Comparison of ENCODE assay signal across 14 mouse cellular contexts in genomic region chr1:62716836-62717478, GRCm38 (mm10). TPM values are rescaled to one million over a fixed set of nuclear protein-coding genes. Genes with fewer than 3 reads are reported as not detected.
A peak's percentile ranks its signal among the peaks of the same experiment; 100 is the strongest.
DNase-seq lines count a peak whose midpoint lies in the region; ATAC-seq and TF ChIP-seq lines count a peak whose summit lies in the region.
"Had no signal": no experiment of that assay in that cellular context is flagged by ENCODE, and none has a peak within 500 bp of the region (broad histone marks: within the 10 kb centered on the region; RNA-seq: fewer than 3 reads in every experiment).

No protein-coding gene starts in this region.

- H3K9me3 ChIP-seq in embryonic facial prominence, embryonic 10.5 days, result no peaks in the 10 kb centered on the region
- H3K9me3 ChIP-seq in hindbrain, embryonic 10.5 days, result no peaks in the 10 kb centered on the region
- H3K9me3 ChIP-seq: G1E had no signal

- peaks cover 9% of the 10 kb centered on the region; the same call in 1 of the 2 replicates for H3K27me3 ChIP-seq in embryonic facial prominence, embryonic 10.5 days (replicated peaks; ENCODE audit: low read depth, poor library complexity, severe bottlenecking)
- 0 out of 2 replicates have a peak, but pooled peaks cover 13% of the 10 kb centered on the region for H3K27me3 ChIP-seq in hindbrain, embryonic 10.5 days (ENCODE audit: insufficient read depth, poor library complexity, severe bottlenecking)
- H3K27me3 ChIP-seq in myocyte (ENCODE audit: control insufficient read depth, insufficient read depth, insufficient read length), result no peaks in the 10 kb centered on the region
- H3K27me3 ChIP-seq in thymus, adult 2 months (ENCODE audit: control insufficient read depth, insufficient read depth, low read length), result no peaks in the 10 kb centered on the region

- no peak for TF ChIP-seq CTCF in layer of hippocampus, adult 2 months (conservative IDR thresholded peaks at IDR 0.05)
- no peak for TF ChIP-seq CTCF in thymus, adult 2 months (IDR thresholded peaks at IDR 0.05; ENCODE audit: borderline replicate concordance, control insufficient read depth, extremely low read depth, insufficient read depth, low read length, poor library complexity)

- TF ChIP-seq POLR2A in myocyte (IDR thresholded peaks at IDR 0.05; ENCODE audit: insufficient read length, low read depth), result no peak
- no peak for TF ChIP-seq POLR2A in thymus, adult 2 months (IDR thresholded peaks at IDR 0.05; ENCODE audit: control insufficient read depth, extremely low read depth, insufficient read depth, low read length, poor library complexity)

- peak overlapping the region; percentile 89 for H3K27ac ChIP-seq in layer of hippocampus, adult 2 months
- H3K27ac ChIP-seq in embryonic facial prominence, embryonic 10.5 days (replicated peaks), result peak overlapping the region; percentile 67
- H3K27ac ChIP-seq in hindbrain, embryonic 10.5 days, result peak overlapping the region; percentile 56
- no peak overlapping the region for H3K27ac ChIP-seq in thymus, adult 2 months (ENCODE audit: control insufficient read depth, insufficient read depth, low read length)

- no peak for DNase-seq in layer of hippocampus, adult 2 months (ENCODE audit: low spot score in 2 of 2)
- DNase-seq in layer of hippocampus, postnatal 10 days (ENCODE audit: low spot score in 2 of 2), result no peak
- no peak for DNase-seq in embryonic facial prominence, embryonic 10.5 days (ENCODE audit: low spot score)
- peak; percentile 6 for DNase-seq in hindbrain, embryonic 10.5 days (ENCODE audit: low spot score)
- no peak for DNase-seq in thymus, adult 2 months
- DNase-seq: adrenal gland, postnatal 10 days; cerebellum, postnatal 36 days; gastrocnemius, postnatal 36 days; kidney, adult 9 months; liver, postnatal 0 days; right cerebral cortex, postnatal 14 days had no signal

- no peak overlapping the region for H3ac ChIP-seq in myocyte (ENCODE audit: control insufficient read depth, insufficient read length)

- peaks cover 66% of the 10 kb centered on the region for H3K4me1 ChIP-seq in embryonic facial prominence, embryonic 10.5 days
- H3K4me1 ChIP-seq in hindbrain, embryonic 10.5 days (replicated peaks), result peaks cover 54% of the 10 kb centered on the region
- no peaks in the 10 kb centered on the region for H3K4me1 ChIP-seq in thymus, adult 2 months (replicated peaks; ENCODE audit: control insufficient read depth, insufficient read depth, low read length)

- no peak for ATAC-seq in megakaryocyte, adult 5-6 weeks (ENCODE audit: poor library complexity, severe bottlenecking)
- ATAC-seq: liver, postnatal 0 days had no signal

- peak overlapping the region; percentile 41 for H3K4me3 ChIP-seq in layer of hippocampus, adult 2 months
- no peak overlapping the region for H3K4me3 ChIP-seq in embryonic facial prominence, embryonic 10.5 days
- no peak overlapping the region for H3K4me3 ChIP-seq in hindbrain, embryonic 10.5 days
- H3K4me3 ChIP-seq in myocyte, result no peak overlapping the region
- no peak overlapping the region for H3K4me3 ChIP-seq in thymus, adult 2 months (ENCODE audit: control insufficient read depth, insufficient read depth, low read length)

- H3K4me2 ChIP-seq in myocyte (ENCODE audit: low read depth), result peak overlapping the region; percentile 60

- H3K36me3 ChIP-seq in embryonic facial prominence, embryonic 10.5 days (replicated peaks), result peaks cover 17% of the 10 kb centered on the region; the same call in 1 of the 2 replicates
- no peaks in the 10 kb centered on the region for H3K36me3 ChIP-seq in hindbrain, embryonic 10.5 days
- H3K36me3 ChIP-seq in myocyte (ENCODE audit: control insufficient read depth, insufficient read depth), result no peaks in the 10 kb centered on the region
- no peaks in the 10 kb centered on the region for H3K36me3 ChIP-seq in thymus, adult 2 months (ENCODE audit: control insufficient read depth, insufficient read depth, low read length)
- H3K36me3 ChIP-seq: G1E had no signal

- 23% methylated on average over 10 of the region's 10 CpGs for WGBS in embryonic facial prominence, embryonic 10.5 days
- 32% methylated on average over 10 of the region's 10 CpGs for WGBS in hindbrain, embryonic 10.5 days
- WGBS in thymus, adult 2 months, result 93% methylated on average over 10 of the region's 10 CpGs

- peaks cover 43% of the 10 kb centered on the region for H3K79me2 ChIP-seq in myocyte (ENCODE audit: control insufficient read depth, insufficient read depth)

TF ChIP-seq in myocyte, 11 proteins besides CTCF, POLR2A, EP300 and RAD21:
- TF ChIP-seq CEBPB (IDR thresholded peaks at IDR 0.05; ENCODE audit: insufficient read depth, poor library complexity, severe bottlenecking) (no peak), USF1 (IDR thresholded peaks at IDR 0.05; ENCODE audit: low read depth) (no peak), TCF12 (IDR thresholded peaks at IDR 0.05; ENCODE audit: insufficient read depth, poor library complexity, severe bottlenecking) (no peak), MYOD1 (IDR thresholded peaks at IDR 0.05; ENCODE audit: control insufficient read depth in 1 of 3, insufficient read length in 2 of 3, low read depth in 2 of 3) (no peak), TCF3 (IDR thresholded peaks at IDR 0.05; ENCODE audit: insufficient read length, low read depth) (no peak), MAX (IDR thresholded peaks at IDR 0.05; ENCODE audit: low read depth) (no peak), E2F4 (IDR thresholded peaks at IDR 0.05; ENCODE audit: insufficient read depth) (no peak), POLR2AphosphoS2 (IDR thresholded peaks at IDR 0.05; ENCODE audit: insufficient read length, low read depth) (no peak), MYOG (IDR thresholded peaks at IDR 0.05; ENCODE audit: control insufficient read depth in 1 of 3, insufficient read depth in 1 of 3, insufficient read length in 2 of 3, low read depth in 2 of 3) (no peak), SRF (IDR thresholded peaks at IDR 0.05; ENCODE audit: control insufficient read depth, insufficient read length, low read depth) (no peak), REST (IDR thresholded peaks at IDR 0.05; ENCODE audit: insufficient read depth, insufficient read length) (no peak)

RNA-seq across cellular contexts. Expression of gene Nrp2, which starts 13.9 kb away (rescaled TPM):
- total RNA-seq in layer of hippocampus, adult 2 months (2021), result 10 to 100 TPM; 60.3 to 63.7 TPM
- total RNA-seq in layer of hippocampus, postnatal 10 days (2021), result 100 to 1,000 TPM in 1 of 2 experiments, 10 to 100 TPM in 1; 93.9 to 103 TPM
- 20.5 and 21.4 TPM in 2 replicates for polyA plus RNA-seq in embryonic facial prominence, embryonic 10.5 days (2016; fragmentation: Nextera tagmentation; extraction: Ambion mirVana)
- 21.8 and 23.1 TPM in 2 replicates for polyA plus RNA-seq in hindbrain, embryonic 10.5 days (2016; fragmentation: Nextera tagmentation; extraction: Ambion mirVana)
- 18.3 TPM for polyA plus RNA-seq in myocyte (2012; fragmentation: generic; extraction: Trizol)
- polyA plus RNA-seq in thymus, adult 2 months (2012; rRNA removed), result 5.4 and 5.7 TPM in 2 replicates
- 3.5 and 3.9 TPM in 2 replicates for total RNA-seq in megakaryocyte, adult 5-6 weeks (2015)
- 5.9 and 6.5 TPM in 2 replicates for total RNA-seq in megakaryocyte, adult 5-6 weeks (2017)
